Mouse (Mus musculus) ES-Bruce4 (cell line): ENCODE measurements around the gene Qprt.

Experiments
- CTCF ChIP-seq: IDR thresholded peaks from one replicate; pipeline ENCODE4 v1.8.1; 2011; ENCODE audit warnings: low read depth, low read length
- EP300 ChIP-seq: IDR thresholded peaks from 2 replicates; pipeline ENCODE4 v1.6.1; 2011; ENCODE audit warnings: low read depth, low read length; ENCODE audit not compliant: insufficient read depth
- POLR2A ChIP-seq: IDR thresholded peaks from one replicate; pipeline ENCODE4 v1.8.1; 2011; ENCODE audit warnings: low read length; ENCODE audit not compliant: insufficient read depth

DNA sequence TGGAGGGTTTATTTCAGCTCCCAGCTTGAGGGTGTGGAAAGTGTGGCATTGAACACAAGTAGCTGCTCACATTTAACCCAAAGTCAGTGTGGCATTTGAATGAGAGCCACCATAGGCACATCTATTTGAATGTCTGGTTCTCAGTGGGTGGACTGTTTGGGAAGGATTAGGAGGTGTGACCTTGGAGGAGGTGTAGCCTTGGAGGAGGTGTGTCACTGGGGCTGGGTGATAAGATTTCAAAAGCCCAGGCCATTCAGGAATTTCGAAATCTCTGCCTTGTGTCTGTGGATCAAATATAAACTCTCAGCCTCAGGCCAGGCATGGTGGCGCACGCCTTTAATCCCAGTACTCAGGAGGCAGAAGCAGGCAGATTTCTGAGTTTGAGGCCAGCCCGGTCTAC lies 23.1 kb downstream of the Qprt start:
- TF ChIP-seq CTCF, result no peak
- TF ChIP-seq POLR2A, result no peak
- no peak for TF ChIP-seq EP300
